Mouse (Mus musculus) intestine, embryonic 14.5 days (tissue): ENCODE measurements around the gene Mrgprg. TPM values are rescaled to one million over a fixed set of nuclear protein-coding genes. Genes with fewer than 3 reads are reported as not detected.

Source experiments
- ATAC-seq: fragments of 200-750 bp; cut with Nextera tagmentation; replicated peaks from 2 replicates; pipeline ENCODE4 v1.8.0; 2017; ENCODE audit warnings: low read depth, moderate number of reproducible peaks, moderate TSS enrichment, moderate library complexity; ENCODE audit not compliant: low FRiP score, low TSS enrichment
- DNase-seq: peaks from one replicate; pipeline ENCODE4 v3.0.0-alpha.2; 2018; ENCODE audit warnings: low spot score
- H3K27ac ChIP-seq: fragments of 300-500 bp; sonication (generic); 2 replicates; pipeline ENCODE4 v1.5.1; 2014; ENCODE audit warnings: low read depth, mild to moderate bottlenecking, control low read depth
- H3K27me3 ChIP-seq: fragments of 300-500 bp; sonication (generic); replicated peaks from 2 replicates; pipeline ENCODE4 v1.6.1; 2014; ENCODE audit warnings: low read length, control low read depth; ENCODE audit not compliant: control insufficient read depth, insufficient read depth
- H3K36me3 ChIP-seq: fragments of 300-500 bp; sonication (generic); 2 replicates; pipeline ENCODE4 v1.6.1; 2014; ENCODE audit warnings: low read length, control low read depth; ENCODE audit not compliant: control insufficient read depth, insufficient read depth
- H3K4me1 ChIP-seq: fragments of 300-500 bp; sonication (generic); replicated peaks from 2 replicates; pipeline ENCODE4 v1.6.1; 2014; ENCODE audit warnings: low read length, control low read depth, mixed read lengths; ENCODE audit not compliant: control insufficient read depth, insufficient read depth
- H3K4me2 ChIP-seq: fragments of 300-500 bp; sonication (generic); 2 replicates; pipeline ENCODE4 v1.6.1; 2014; ENCODE audit warnings: low read length
- H3K4me3 ChIP-seq: fragments of 300-500 bp; sonication (generic); 2 replicates; pipeline ENCODE4 v1.5.1; 2014; ENCODE audit warnings: low read depth, low read length, control low read depth, mixed read lengths
- H3K9ac ChIP-seq: fragments of 300-500 bp; sonication (generic); 2 replicates; pipeline ENCODE4 v1.6.1; 2014; ENCODE audit warnings: mild to moderate bottlenecking, low read length
- H3K9me3 ChIP-seq: fragments of 300-500 bp; sonication (generic); 2 replicates; pipeline ENCODE4 v1.6.1; 2016; ENCODE audit warnings: low read length, control low read depth; ENCODE audit not compliant: control insufficient read depth
- WGBS: fragments of 180-500 bp; shearing (Covaris S2); extraction: QIAGEN DNeasy Blood & Tissue Kit; methylation state at CpG from one replicate; pipeline ENCODE4 v1.1.7; 2014; 5-methylcytosine and 5-hydroxymethylcytosine counted together
- polyA plus RNA-seq: library from polyadenylated mRNA; unstranded; fragments of >200 nt; fragmentation: Nextera tagmentation; extraction: Ambion mirVana; gene quantifications from 2 replicates; pipeline ENCODE4 v1.2.1, GENCODE M21; 2014

The Mrgprg gene
- polyA plus RNA-seq: not detected in 2 replicates

GRCm38 (mm10) chr7:143766893-143767292, at the start of gene Mrgprg:
Gene Mrgprg, minus strand, starts transcription at chr7:143766993.
- no peak for DNase-seq
- WGBS: 35% methylated on average over 6 of the region's 6 CpGs
- no peaks in the 10 kb centered on the region for H3K36me3 ChIP-seq

GRCm38 (mm10) chr7:143808909-143809308, 42.1 kb upstream of the Mrgprg start:
- Histone ChIP-seq H3K36me3 (peaks cover 61% of the 10 kb centered on the region), H3K27me3 (no peaks in the 10 kb centered on the region), H3K4me2 (no peak overlapping the region), H3K27ac (no peak overlapping the region), H3K4me1 (no peaks in the 10 kb centered on the region), H3K4me3 (no peak overlapping the region), H3K9me3 (no peaks in the 10 kb centered on the region), H3K9ac (no peak overlapping the region)
- DNase-seq: no peak
- ATAC-seq: no peak
- 39% methylated on average over 1 of the region's 1 CpGs for WGBS

More at GRCm38 (mm10) chr7:143766893-143767292, at the start of gene Mrgprg:
- Histone ChIP-seq H3K4me3 (no peak within 1 kb of the TSS), H3K9ac (no peak within 1 kb of the TSS), H3K4me1 (no peaks in the 10 kb centered on the region), H3K27me3 (peaks cover 8% of the 10 kb centered on the region; the same call in 1 of the 2 replicates), H3K27ac (no peak within 1 kb of the TSS), H3K4me2 (no peak within 1 kb of the TSS), H3K9me3 (no peaks in the 10 kb centered on the region)
- no peak for ATAC-seq

- Histone ChIP-seq H3K4me2 (no peak overlapping the region), H3K27ac (no peak overlapping the region), H3K4me1 (no peaks in the 10 kb centered on the region), H3K36me3 (peaks cover 70% of the 10 kb centered on the region), H3K4me3 (no peak overlapping the region), H3K9ac (no peak overlapping the region), H3K9me3 (no peaks in the 10 kb centered on the region), H3K27me3 (no peaks in the 10 kb centered on the region)
- ATAC-seq: no peak
- DNase-seq: no peak
- WGBS: 52% methylated on average over 5 of the region's 5 CpGs
Measured at GRCm38 (mm10) chr7:143805199-143805624, 38.4 kb upstream of the Mrgprg start.

- H3K9me3 ChIP-seq: no peaks in the 10 kb centered on the region
- no peaks in the 10 kb centered on the region for H3K27me3 ChIP-seq
- H3K4me1 ChIP-seq: no peaks in the 10 kb centered on the region
- no peak overlapping the region for H3K9ac ChIP-seq
- no peak overlapping the region for H3K4me3 ChIP-seq
- no peak overlapping the region for H3K4me2 ChIP-seq
- ATAC-seq (no peak), DNase-seq (no peak)
- peaks cover 80% of the 10 kb centered on the region for H3K36me3 ChIP-seq
- 84% methylated on average over 8 of the region's 8 CpGs for WGBS
- no peak overlapping the region for H3K27ac ChIP-seq
Measured at GRCm38 (mm10) chr7:143801195-143802065, 34.6 kb upstream of the Mrgprg start.

GRCm38 (mm10) chr7:143800770-143801169, 34.0 kb upstream of the Mrgprg start:
- ATAC-seq (no peak), DNase-seq (no peak)
- Histone ChIP-seq H3K36me3 (peaks cover 81% of the 10 kb centered on the region), H3K9me3 (no peaks in the 10 kb centered on the region), H3K27ac (no peak overlapping the region), H3K4me1 (no peaks in the 10 kb centered on the region), H3K4me3 (no peak overlapping the region), H3K27me3 (no peaks in the 10 kb centered on the region), H3K9ac (no peak overlapping the region), H3K4me2 (no peak overlapping the region)
- WGBS: 85% methylated on average over 1 of the region's 1 CpGs

- Histone ChIP-seq H3K27me3 (no peaks in the 10 kb centered on the region), H3K4me3 (no peak overlapping the region), H3K4me2 (no peak overlapping the region), H3K36me3 (peaks cover 83% of the 10 kb centered on the region), H3K9me3 (no peaks in the 10 kb centered on the region), H3K4me1 (no peaks in the 10 kb centered on the region), H3K9ac (no peak overlapping the region), H3K27ac (no peak overlapping the region)
- DNase-seq: no peak
- ATAC-seq: no peak
- WGBS: 92% methylated on average over 4 of the region's 4 CpGs
Measured at GRCm38 (mm10) chr7:143798783-143799182, 32.0 kb upstream of the Mrgprg start.

GRCm38 (mm10) chr7:143793121-143793520, 26.3 kb upstream of the Mrgprg start:
- 60% methylated on average over 4 of the region's 4 CpGs for WGBS
- ATAC-seq: 0 out of 2 replicates have a peak, but pooled peaks have one; percentile 43

GRCm38 (mm10) chr7:143792336-143792985, 25.7 kb upstream of the Mrgprg start:
- DNase-seq (no peak), ATAC-seq (no peak)
- Histone ChIP-seq H3K4me1 (no peaks in the 10 kb centered on the region), H3K27ac (no peak overlapping the region), H3K4me3 (no peak overlapping the region), H3K27me3 (no peaks in the 10 kb centered on the region), H3K9me3 (0 out of 2 replicates have a peak, but pooled peaks cover 2% of the 10 kb centered on the region), H3K4me2 (no peak overlapping the region), H3K9ac (no peak overlapping the region), H3K36me3 (peaks cover 24% of the 10 kb centered on the region)
- WGBS: 73% methylated on average over 6 of the region's 6 CpGs

More at GRCm38 (mm10) chr7:143793121-143793520, 26.3 kb upstream of the Mrgprg start:
- no peak overlapping the region for H3K27ac ChIP-seq
- DNase-seq: no peak
- no peak overlapping the region for H3K9ac ChIP-seq
- peaks cover 30% of the 10 kb centered on the region for H3K36me3 ChIP-seq
- no peaks in the 10 kb centered on the region for H3K27me3 ChIP-seq
- no peak overlapping the region for H3K4me3 ChIP-seq
- 0 out of 2 replicates have a peak, but pooled peaks cover 2% of the 10 kb centered on the region for H3K9me3 ChIP-seq
- no peaks in the 10 kb centered on the region for H3K4me1 ChIP-seq
- no peak overlapping the region for H3K4me2 ChIP-seq
